Mouse (Mus musculus) liver, postnatal 0 days (tissue): Measurements from ENCODE around the gene Mars.

ENCODE experiments used
- CTCF ChIP-seq: sonication (generic); IDR thresholded peaks from 2 replicates; pipeline ENCODE4 v1.5.1; 2016; ENCODE audit warnings: antibody characterized with exemption, low read depth
- EP300 ChIP-seq: IDR thresholded peaks from 2 replicates; pipeline ENCODE4 v1.6.1; 2016; ENCODE audit warnings: antibody characterized with exemption, low read depth, mild to moderate bottlenecking

DNA sequence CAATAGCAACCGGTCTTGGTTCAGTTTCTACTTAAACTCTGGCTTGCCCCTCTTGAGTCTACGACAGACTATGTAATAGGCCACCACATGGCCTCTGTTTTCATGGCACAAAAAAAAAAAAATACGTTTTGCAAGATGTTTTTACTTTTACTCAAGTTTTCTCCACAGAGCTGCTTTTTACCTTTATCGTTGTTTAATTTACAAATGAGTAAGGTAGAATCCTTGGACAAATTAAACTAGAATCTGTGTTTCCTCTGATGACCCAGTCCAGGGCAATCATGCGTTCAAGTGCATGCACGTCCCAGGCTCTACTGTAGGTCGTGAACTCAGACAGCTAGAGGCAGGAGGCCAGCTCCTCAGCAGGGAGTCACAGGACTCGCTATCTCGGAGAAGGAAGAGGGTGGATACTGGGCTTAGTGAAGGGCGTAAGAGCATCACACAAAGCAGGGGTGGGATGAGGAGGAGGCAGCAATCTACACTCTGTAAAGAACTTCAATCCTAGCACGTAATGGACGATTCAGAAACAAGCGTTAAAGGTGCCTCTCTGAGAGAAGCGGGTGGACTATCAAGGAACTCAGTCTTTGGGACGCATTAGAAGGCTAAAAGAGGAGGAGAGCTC lies 21.9 kb downstream of the Mars start:
- TF ChIP-seq CTCF (no peak), EP300 (no peak)
